Mouse (Mus musculus): Measurements from ENCODE around the gene Il16. TPM values are rescaled to one million over a fixed set of nuclear protein-coding genes. Genes with fewer than 3 reads are reported as not detected.

Il16 gene
- polyA plus RNA-seq, 2 experiments: 5.8 to 6.6 TPM

DNA sequence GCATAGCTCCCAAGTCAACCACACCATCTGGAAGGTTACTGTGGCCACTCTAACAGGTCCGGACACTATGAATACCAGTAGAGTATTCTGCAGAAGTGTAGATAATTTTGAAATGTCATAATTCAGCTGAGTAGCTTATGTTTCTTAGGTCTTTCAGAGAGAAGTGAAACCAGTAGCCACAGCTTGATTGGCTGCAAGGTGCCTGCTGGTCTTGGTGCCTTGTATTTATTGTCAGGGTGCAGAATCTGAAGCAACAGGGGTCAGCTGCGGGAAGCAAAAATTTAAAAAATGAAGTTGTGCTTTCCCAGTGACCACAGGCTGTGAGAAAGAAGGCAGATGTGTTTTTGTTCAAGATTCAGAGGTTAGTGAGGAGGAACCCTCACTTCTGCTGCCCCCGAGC, 129.3 kb downstream of the Il16 start:
- H3K4me1 ChIP-seq (ENCODE audit: control insufficient read depth, insufficient read depth, low read length): peaks cover 4% of the 10 kb centered on the region
- no peak for TF ChIP-seq POLR2A (IDR thresholded peaks at IDR 0.05; ENCODE audit: borderline replicate concordance, extremely low read depth, insufficient read depth, insufficient read length)
- H3K27ac ChIP-seq (replicated peaks; ENCODE audit: low read depth, low read length): no peak overlapping the region
- H3K4me3 ChIP-seq (replicated peaks; ENCODE audit: low read length): no peak overlapping the region
- no peaks in the 10 kb centered on the region for H3K27me3 ChIP-seq (ENCODE audit: control insufficient read depth, insufficient read depth, low read length)
- no peak for DNase-seq (ENCODE audit: low spot score)
- H3K9ac ChIP-seq (ENCODE audit: low read depth, low read length, severe bottlenecking): no peak overlapping the region
- no peaks in the 10 kb centered on the region for H3K36me3 ChIP-seq (ENCODE audit: control insufficient read depth, insufficient read depth, low read length)
- no peaks in the 10 kb centered on the region for H3K9me3 ChIP-seq (ENCODE audit: control insufficient read depth, low read length)
- WGBS: 87% methylated on average over 3 of the region's 3 CpGs
- no peak overlapping the region for H3K4me2 ChIP-seq (replicated peaks; ENCODE audit: low read depth, low read length, severe bottlenecking)
- ATAC-seq (ENCODE audit: low FRiP score, low read depth): no peak

DNA sequence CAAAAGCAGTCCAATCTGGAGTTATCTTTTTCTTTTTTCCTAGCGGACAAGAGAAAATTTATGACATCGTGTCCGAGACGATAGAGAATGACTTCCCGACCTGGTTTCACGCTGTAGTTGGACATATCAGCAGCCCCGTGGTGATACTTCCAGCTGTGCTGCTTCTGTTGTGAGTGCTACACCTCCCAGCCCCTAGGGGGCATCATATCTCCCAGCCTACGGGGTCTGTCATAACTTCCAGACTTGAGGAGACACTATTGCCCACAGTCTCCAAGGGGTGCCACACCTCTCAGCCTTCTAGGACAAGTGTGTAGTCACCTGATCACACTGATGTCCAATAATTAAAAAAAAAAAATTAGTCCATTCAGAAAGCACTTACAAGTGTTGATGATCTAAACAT, 129.7 kb downstream of the Il16 start:
- no peak overlapping the region for H3K4me3 ChIP-seq (replicated peaks; ENCODE audit: low read length)
- H3K27ac ChIP-seq (replicated peaks; ENCODE audit: low read depth, low read length): no peak overlapping the region
- H3K36me3 ChIP-seq (ENCODE audit: control insufficient read depth, insufficient read depth, low read length): no peaks in the 10 kb centered on the region
- TF ChIP-seq POLR2A (IDR thresholded peaks at IDR 0.05; ENCODE audit: borderline replicate concordance, extremely low read depth, insufficient read depth, insufficient read length): no peak
- no peaks in the 10 kb centered on the region for H3K27me3 ChIP-seq (ENCODE audit: control insufficient read depth, insufficient read depth, low read length)
- H3K4me1 ChIP-seq (ENCODE audit: control insufficient read depth, insufficient read depth, low read length): peaks cover 4% of the 10 kb centered on the region
- H3K4me2 ChIP-seq (replicated peaks; ENCODE audit: low read depth, low read length, severe bottlenecking): no peak overlapping the region
- WGBS: 88% methylated on average over 8 of the region's 8 CpGs
- DNase-seq (ENCODE audit: low spot score) (no peak), ATAC-seq (ENCODE audit: low FRiP score, low read depth) (no peak)
- H3K9me3 ChIP-seq (ENCODE audit: control insufficient read depth, low read length): no peaks in the 10 kb centered on the region
- no peak overlapping the region for H3K9ac ChIP-seq (ENCODE audit: low read depth, low read length, severe bottlenecking)

DNA sequence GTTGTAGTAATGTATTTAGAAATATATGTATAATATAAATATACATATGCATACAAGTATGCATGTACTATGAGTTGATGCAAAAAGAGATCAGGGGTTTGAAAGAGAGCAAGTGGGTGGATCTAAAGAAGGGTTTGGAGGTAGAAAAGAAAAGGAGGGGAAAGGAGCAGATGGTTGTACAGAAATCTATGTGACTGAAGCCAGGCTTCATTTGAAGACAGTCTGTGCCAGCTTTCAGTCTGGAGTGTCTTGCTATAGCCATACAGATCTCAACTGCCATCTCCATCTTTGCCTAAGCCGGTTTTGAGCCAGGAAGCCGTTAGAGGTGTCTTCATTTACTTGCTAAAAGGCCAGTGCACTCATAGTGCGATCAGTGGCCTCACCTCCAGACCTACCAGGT, 130.3 kb downstream of the Il16 start:
- Histone ChIP-seq H3K4me2 (replicated peaks; ENCODE audit: low read depth, low read length, severe bottlenecking) (no peak overlapping the region), H3K9me3 (ENCODE audit: control insufficient read depth, low read length) (no peaks in the 10 kb centered on the region), H3K9ac (ENCODE audit: low read depth, low read length, severe bottlenecking) (no peak overlapping the region), H3K27me3 (ENCODE audit: control insufficient read depth, insufficient read depth, low read length) (no peaks in the 10 kb centered on the region), H3K4me1 (ENCODE audit: control insufficient read depth, insufficient read depth, low read length) (peaks cover 4% of the 10 kb centered on the region), H3K27ac (replicated peaks; ENCODE audit: low read depth, low read length) (no peak overlapping the region), H3K36me3 (ENCODE audit: control insufficient read depth, insufficient read depth, low read length) (no peaks in the 10 kb centered on the region), H3K4me3 (replicated peaks; ENCODE audit: low read length) (no peak overlapping the region)
- ATAC-seq (ENCODE audit: low FRiP score, low read depth): no peak
- WGBS: 84% methylated on average over 3 of the region's 3 CpGs
- no peak for TF ChIP-seq POLR2A (IDR thresholded peaks at IDR 0.05; ENCODE audit: borderline replicate concordance, extremely low read depth, insufficient read depth, insufficient read length)
- DNase-seq (ENCODE audit: low spot score): no peak

DNA sequence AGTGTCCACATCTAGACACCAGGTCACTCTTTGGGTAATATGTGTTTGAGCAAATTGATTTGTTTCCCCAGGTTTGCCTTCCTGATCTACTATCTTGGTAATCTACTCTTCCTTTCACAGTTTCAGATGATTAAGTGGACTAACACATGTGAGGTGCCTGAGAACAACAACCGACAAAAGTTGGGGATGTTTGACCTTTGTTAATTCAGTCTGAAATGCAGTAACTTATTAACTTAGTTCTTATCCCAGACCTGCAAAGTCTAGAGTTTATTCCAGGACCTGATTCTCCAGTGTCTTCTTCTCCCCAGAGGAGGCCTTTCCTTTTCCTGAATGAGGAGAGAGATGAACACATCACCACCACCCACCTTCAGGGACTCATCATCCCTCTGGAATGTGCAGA, 133.6 kb downstream of the Il16 start:
- no peak overlapping the region for H3K27ac ChIP-seq (replicated peaks; ENCODE audit: low read depth, low read length)
- H3K9me3 ChIP-seq (ENCODE audit: control insufficient read depth, low read length): no peaks in the 10 kb centered on the region
- H3K4me2 ChIP-seq (replicated peaks; ENCODE audit: low read depth, low read length, severe bottlenecking): no peak overlapping the region
- no peaks in the 10 kb centered on the region for H3K36me3 ChIP-seq (ENCODE audit: control insufficient read depth, insufficient read depth, low read length)
- H3K9ac ChIP-seq (ENCODE audit: low read depth, low read length, severe bottlenecking): no peak overlapping the region
- DNase-seq (ENCODE audit: low spot score): no peak
- no peaks in the 10 kb centered on the region for H3K27me3 ChIP-seq (ENCODE audit: control insufficient read depth, insufficient read depth, low read length)
- WGBS: 86% methylated on average over 1 of the region's 1 CpGs
- ATAC-seq (ENCODE audit: low FRiP score, low read depth): no peak
- H3K4me1 ChIP-seq (ENCODE audit: control insufficient read depth, insufficient read depth, low read length): no peaks in the 10 kb centered on the region
- no peak overlapping the region for H3K4me3 ChIP-seq (replicated peaks; ENCODE audit: low read length)
- TF ChIP-seq POLR2A (IDR thresholded peaks at IDR 0.05; ENCODE audit: borderline replicate concordance, extremely low read depth, insufficient read depth, insufficient read length): no peak

DNA sequence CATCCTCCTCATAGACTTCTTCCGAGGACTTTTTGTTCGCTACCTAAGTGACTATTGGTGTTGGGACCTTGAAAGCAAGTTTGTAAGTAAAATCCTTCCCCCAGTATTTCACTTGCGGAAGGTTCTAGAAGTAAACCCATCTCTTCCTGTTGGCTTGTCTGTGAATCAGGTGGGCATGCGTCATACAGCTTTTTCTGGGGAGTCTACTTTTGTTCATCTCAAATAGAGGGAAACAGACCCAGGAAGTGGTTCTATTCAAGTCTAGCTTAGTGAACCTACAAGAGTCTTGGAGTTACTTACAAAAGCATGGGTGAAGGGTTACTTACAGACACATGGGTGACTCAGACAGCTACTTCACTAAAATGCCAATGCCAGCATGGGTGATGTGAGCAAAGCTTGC, 135.6 kb downstream of the Il16 start:
- H3K9me3 ChIP-seq (ENCODE audit: control insufficient read depth, low read length): no peaks in the 10 kb centered on the region
- H3K4me3 ChIP-seq (replicated peaks; ENCODE audit: low read length): no peak overlapping the region
- no peaks in the 10 kb centered on the region for H3K36me3 ChIP-seq (ENCODE audit: control insufficient read depth, insufficient read depth, low read length)
- no peak overlapping the region for H3K9ac ChIP-seq (ENCODE audit: low read depth, low read length, severe bottlenecking)
- peaks cover under 1% of the 10 kb centered on the region for H3K4me1 ChIP-seq (ENCODE audit: control insufficient read depth, insufficient read depth, low read length)
- H3K27me3 ChIP-seq (ENCODE audit: control insufficient read depth, insufficient read depth, low read length): no peaks in the 10 kb centered on the region
- WGBS: 97% methylated on average over 4 of the region's 4 CpGs
- no peak overlapping the region for H3K4me2 ChIP-seq (replicated peaks; ENCODE audit: low read depth, low read length, severe bottlenecking)
- no peak overlapping the region for H3K27ac ChIP-seq (replicated peaks; ENCODE audit: low read depth, low read length)
- DNase-seq (ENCODE audit: low spot score) (no peak), ATAC-seq (ENCODE audit: low FRiP score, low read depth) (no peak)
- no peak for TF ChIP-seq POLR2A (IDR thresholded peaks at IDR 0.05; ENCODE audit: borderline replicate concordance, extremely low read depth, insufficient read depth, insufficient read length)

DNA sequence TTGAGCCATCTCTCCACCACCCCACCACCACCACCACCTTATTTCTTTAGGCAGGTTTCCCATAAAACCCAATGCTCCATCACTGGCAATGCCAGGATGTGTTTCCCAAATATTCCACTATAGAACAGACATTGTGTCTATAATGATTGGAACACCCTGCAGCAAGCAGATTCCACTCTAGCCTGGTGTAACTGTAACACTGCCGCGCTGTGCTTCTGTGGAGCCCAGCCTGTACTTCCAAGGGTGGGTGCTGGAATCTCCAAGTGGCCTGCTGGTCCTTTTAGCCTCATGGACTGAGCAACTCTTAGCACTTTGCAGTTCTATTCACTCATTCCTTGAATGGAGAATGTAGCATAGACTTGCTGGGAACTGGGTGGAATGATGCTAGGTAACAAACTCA, 138.7 kb downstream of the Il16 start:
- ATAC-seq (ENCODE audit: low FRiP score, low read depth): no peak
- 95% methylated on average over 2 of the region's 2 CpGs for WGBS
- TF ChIP-seq POLR2A (IDR thresholded peaks at IDR 0.05; ENCODE audit: borderline replicate concordance, extremely low read depth, insufficient read depth, insufficient read length): no peak
- no peak overlapping the region for H3K4me3 ChIP-seq (replicated peaks; ENCODE audit: low read length)
- H3K9me3 ChIP-seq (ENCODE audit: control insufficient read depth, low read length): no peaks in the 10 kb centered on the region
- no peaks in the 10 kb centered on the region for H3K27me3 ChIP-seq (ENCODE audit: control insufficient read depth, insufficient read depth, low read length)
- H3K9ac ChIP-seq (ENCODE audit: low read depth, low read length, severe bottlenecking): no peak overlapping the region
- peaks cover 8% of the 10 kb centered on the region for H3K4me1 ChIP-seq (ENCODE audit: control insufficient read depth, insufficient read depth, low read length)
- no peak overlapping the region for H3K27ac ChIP-seq (replicated peaks; ENCODE audit: low read depth, low read length)
- H3K4me2 ChIP-seq (replicated peaks; ENCODE audit: low read depth, low read length, severe bottlenecking): no peak overlapping the region
- DNase-seq (ENCODE audit: low spot score): no peak
- H3K36me3 ChIP-seq (ENCODE audit: control insufficient read depth, insufficient read depth, low read length): no peaks in the 10 kb centered on the region

Measured in limb, embryonic 14.5 days (tissue).